Mouse (Mus musculus): ENCODE results near the gene Tceal3. TPM values are rescaled to one million over a fixed set of nuclear protein-coding genes. Genes with fewer than 3 reads are reported as not detected.
"Not testable (repeated sequence)": the region's sequence is repeated elsewhere in the genome, so short reads cannot be mapped to it uniquely, and the experiment has no call there.

Tceal3 gene
- 1 to 10 TPM in 1 of 2 experiments, under 1 TPM in 1; 0.52 to 1.2 TPM for total RNA-seq (2021)

- DNase-seq (ENCODE audit: low spot score) = no peak
- intact Hi-C loops (cut with DNase I) = no loop called here
Observed at GRCm38 (mm10) chrX:136590199-136590896, at the start of gene Tceal3. Gene Tceal3, plus strand, starts transcription at chrX:136590842.

- intact Hi-C loops (cut with DNase I); DNase-seq (ENCODE audit: low spot score): not testable (repeated sequence)
Observed at GRCm38 (mm10) chrX:136543956-136544355, 46.7 kb upstream of the Tceal3 start, which contains the start of gene Kir3dl2. Gene Kir3dl2, minus strand, starts transcription at chrX:136544056.

- intact Hi-C loops (cut with DNase I); DNase-seq (ENCODE audit: low spot score): not testable (repeated sequence)
Observed at GRCm38 (mm10) chrX:136569094-136569493, 21.5 kb upstream of the Tceal3 start.

- no peak for DNase-seq (ENCODE audit: low spot score)
- intact Hi-C loops (cut with DNase I) = no loop called here
Observed at GRCm38 (mm10) chrX:136584617-136585016, 6.0 kb upstream of the Tceal3 start.

GRCm38 (mm10) chrX:136590897-136591257, 235 bp downstream of the Tceal3 start:
- intact Hi-C loops (cut with DNase I) = no loop called here

DNA sequence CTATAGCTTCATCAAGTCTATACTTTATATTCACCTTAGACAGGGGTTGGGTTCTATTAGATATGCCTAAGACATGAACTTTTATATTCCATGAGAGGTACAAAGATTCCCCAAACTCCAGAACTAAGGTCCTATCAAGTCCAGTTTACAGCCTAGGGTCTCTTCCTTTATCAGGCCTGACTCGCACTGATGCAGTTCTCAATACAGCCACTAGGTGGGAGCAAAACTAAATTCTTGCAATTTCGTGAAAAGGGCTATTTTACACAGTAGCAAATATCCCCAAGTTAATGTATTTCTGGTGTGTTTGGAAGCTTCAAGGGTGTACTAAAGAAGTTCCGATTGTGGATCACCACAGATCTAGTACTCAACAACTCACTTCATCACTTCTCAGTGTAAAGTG, 8.8 kb downstream of the Tceal3 start:
- intact Hi-C loops (cut with DNase I) = no loop called here
- no peak for DNase-seq (ENCODE audit: low spot score)

More at GRCm38 (mm10) chrX:136590897-136591257, 235 bp downstream of the Tceal3 start:
- DNase-seq (ENCODE audit: low spot score) = no peak

DNA sequence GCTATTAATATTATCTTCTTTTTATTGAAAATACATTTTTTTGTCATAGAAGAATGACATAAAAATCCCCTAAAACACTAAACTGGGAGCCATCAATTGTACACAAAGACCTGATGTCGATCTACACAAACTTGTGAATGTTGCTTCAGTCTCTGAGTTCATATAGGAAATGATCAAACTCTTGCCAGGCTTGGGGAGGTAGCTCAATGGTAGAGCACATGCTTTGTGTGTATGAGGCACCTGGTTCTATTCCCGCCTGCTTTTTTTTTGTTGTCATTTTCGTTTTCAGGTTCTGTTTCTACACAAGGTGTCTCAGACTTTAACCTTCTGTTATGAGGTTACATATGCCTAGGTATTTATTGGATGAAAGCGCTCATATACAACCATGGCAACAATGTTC, 16.3 kb downstream of the Tceal3 start:
- intact Hi-C loops (cut with DNase I) = no loop called here
- no peak for DNase-seq (ENCODE audit: low spot score)

DNA sequence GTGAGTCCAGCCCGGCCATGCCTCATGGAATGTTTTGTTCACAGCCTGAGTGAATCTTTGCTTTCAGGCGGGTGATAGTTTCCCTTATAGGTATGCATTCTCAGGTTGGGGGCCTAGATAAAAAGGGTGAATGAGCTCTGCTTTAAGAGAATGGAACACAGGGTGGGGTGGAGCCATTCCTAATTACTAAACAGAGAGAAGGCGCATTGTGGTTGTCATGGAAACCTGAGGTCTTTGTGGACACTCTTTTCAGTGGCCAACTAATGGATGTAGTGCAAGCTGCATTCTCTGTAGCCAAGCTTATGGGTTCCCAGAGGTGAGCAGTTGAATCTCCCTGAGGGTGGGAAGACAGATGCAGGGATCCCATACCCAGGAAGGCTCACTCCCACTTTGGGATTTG, 16.8 kb downstream of the Tceal3 start:
- no peak for DNase-seq (ENCODE audit: low spot score)
- intact Hi-C loops (cut with DNase I) = no loop called here

DNA sequence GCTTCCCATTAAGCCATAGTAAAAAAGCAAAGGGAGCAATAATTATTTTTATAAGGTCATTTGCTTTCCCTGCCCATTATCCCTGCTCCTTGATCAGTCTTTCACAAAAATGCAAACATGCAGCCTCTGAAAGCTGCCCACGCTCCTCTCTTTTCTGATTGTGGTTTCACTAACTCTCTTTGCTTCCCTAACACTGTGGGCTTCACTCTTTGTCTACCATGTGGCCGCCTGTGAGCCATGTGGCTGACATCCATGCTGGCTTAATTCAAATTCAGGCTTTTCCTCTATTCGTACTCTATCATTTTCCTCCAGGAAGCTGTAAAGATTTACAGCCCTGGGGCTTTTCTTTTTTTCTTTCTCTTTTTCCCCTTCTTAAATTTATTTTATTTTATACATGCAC, 20.7 kb downstream of the Tceal3 start:
- DNase-seq (ENCODE audit: low spot score) = no peak
- intact Hi-C loops (cut with DNase I) = no loop called here

- DNase-seq (ENCODE audit: low spot score); intact Hi-C loops (cut with DNase I): not testable (repeated sequence)
Observed at GRCm38 (mm10) chrX:136615889-136616288, 25.2 kb downstream of the Tceal3 start.

- intact Hi-C loops (cut with DNase I) = loop anchor here (5.0 kb wide), 1 partner anchor 197 kb away; the partner anchor contains the start of gene Plp1
- no peak for DNase-seq (ENCODE audit: low spot score)
Observed at GRCm38 (mm10) chrX:136624905-136625569, 34.4 kb downstream of the Tceal3 start.

DNA sequence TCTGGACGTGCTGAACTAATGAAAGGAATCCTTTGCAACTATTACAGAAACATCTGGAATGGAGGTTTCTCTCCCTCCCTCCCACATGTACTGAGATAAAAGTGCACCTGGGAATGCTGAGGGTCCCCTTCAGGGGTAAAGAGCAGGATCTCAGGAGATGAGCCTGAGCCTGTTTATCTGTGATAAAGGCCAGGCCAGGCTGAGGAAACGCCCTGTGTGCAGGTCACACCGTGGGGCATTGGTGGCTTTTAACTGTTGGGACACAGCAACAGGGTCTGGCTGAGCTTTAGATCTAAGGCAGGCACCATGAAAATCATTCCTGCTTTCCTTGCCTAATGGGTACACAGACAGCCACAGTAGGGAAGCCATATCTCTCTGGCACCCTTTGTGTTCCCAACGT, 35.3 kb downstream of the Tceal3 start:
- intact Hi-C loops (cut with DNase I) = no loop called here
- DNase-seq (ENCODE audit: low spot score) = no peak

GRCm38 (mm10) chrX:136635116-136635515, 44.5 kb downstream of the Tceal3 start:
- intact Hi-C loops (cut with DNase I) = no loop called here

DNA sequence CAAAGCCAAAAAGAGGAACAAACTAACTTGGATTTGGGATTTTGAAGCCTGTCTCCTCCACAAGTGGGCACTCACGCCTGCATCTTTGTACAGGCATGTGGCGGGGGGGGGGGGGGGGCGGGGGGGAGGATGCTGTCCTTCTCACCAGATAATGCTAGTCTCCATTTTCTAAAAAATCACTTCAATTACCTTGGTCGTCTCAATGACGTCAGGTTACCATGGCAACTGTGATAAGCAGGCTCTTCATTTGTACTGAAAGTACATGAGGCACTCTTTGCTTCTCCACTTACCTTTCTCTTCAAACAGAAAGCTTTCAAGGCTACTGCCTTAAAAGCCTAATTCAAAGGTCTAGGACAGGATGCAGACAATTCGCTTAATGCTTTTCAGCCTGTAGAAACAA, 49.1 kb downstream of the Tceal3 start:
- DNase-seq (ENCODE audit: low spot score) = no peak
- intact Hi-C loops (cut with DNase I) = no loop called here

More at GRCm38 (mm10) chrX:136635116-136635515, 44.5 kb downstream of the Tceal3 start:
- DNase-seq (ENCODE audit: low spot score) = no peak

DNA sequence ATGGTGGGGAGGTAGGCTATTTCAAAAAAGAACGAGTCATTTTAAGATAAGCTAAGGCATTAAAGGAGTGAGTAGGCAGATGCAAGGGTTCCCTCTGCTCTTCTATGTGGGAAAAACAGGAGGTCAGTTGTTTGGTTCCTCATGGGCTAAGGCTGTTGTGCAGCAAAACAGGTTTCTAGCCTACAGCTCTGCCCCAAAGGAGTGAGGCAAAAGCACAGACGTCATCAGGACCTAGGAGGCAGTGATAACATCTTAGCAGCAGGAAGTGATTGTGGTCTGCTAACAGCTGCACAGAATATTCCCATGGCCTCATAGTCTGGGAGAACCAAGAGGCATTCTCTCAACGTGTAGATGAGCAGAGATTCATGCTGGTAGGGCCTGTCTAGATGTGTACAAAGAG, 55.2 kb downstream of the Tceal3 start:
- DNase-seq (ENCODE audit: low spot score); intact Hi-C loops (cut with DNase I): not testable (repeated sequence)

- no peak for DNase-seq (ENCODE audit: low spot score)
- intact Hi-C loops (cut with DNase I) = no loop called here
Observed at GRCm38 (mm10) chrX:136666281-136666706, 75.7 kb downstream of the Tceal3 start.

DNA sequence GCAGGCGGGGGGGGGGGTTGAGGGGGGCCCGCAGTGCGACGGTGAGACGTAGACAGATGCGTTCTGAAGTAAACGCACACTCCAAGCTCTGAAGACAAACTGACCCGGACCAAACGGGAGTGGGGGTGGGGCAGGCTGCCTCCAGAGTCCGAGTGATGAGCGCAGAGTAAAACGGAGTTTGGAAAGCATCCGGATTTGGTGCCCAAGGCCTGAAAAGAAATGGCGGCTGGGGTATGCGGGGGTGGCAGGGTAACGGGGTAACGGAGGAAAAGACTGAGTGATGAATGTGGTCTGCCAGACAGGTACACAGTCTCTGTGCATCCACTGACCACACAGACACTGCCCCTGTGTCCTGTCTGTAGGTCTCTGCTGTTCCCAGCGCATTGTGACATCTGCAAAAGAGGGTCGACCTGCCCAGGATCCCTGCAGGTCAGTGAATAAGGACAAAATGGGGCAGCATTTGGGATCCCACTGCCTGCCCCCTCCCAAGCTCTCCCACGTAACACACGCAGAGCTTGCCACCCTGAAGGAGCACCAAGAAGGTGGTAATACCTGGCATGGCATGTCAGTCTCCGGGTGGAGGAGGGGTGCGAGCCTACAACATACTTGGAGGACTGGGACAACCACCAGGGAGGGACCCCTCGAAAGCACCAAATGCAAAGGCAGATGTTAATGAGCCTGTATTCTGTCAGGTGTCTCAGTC, 76.3 kb downstream of the Tceal3 start:
- DNase-seq (ENCODE audit: low spot score); intact Hi-C loops (cut with DNase I): not testable (repeated sequence)

DNA sequence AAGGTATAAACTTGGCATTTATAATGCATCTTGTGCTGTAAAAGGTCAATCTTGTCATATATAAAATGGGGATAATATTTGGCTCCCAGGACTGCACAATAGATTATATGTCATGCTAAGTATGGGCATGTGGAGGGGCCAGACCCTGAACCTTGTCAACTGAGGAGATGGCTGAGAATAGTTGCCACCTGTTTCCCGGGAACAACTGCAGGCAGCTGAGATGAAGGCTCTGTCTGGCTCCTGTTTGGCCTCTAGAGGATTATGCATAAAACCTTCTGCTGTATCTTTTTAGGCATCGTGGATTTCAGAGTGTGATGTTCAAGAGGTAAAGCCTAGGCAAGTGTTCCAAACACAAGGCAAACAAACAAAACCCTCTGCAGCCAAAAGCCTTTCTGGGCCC, 78.2 kb downstream of the Tceal3 start:
- intact Hi-C loops (cut with DNase I) = no loop called here

GRCm38 (mm10) chrX:136680989-136681388, 90.3 kb downstream of the Tceal3 start:
- DNase-seq (ENCODE audit: low spot score) = no peak
- intact Hi-C loops (cut with DNase I) = no loop called here

More for the DNA sequence above, 78.2 kb downstream of the Tceal3 start:
- DNase-seq (ENCODE audit: low spot score) = no peak

- intact Hi-C loops (cut with DNase I); DNase-seq (ENCODE audit: low spot score): not testable (repeated sequence)
Observed at GRCm38 (mm10) chrX:136691606-136692293, 101.1 kb downstream of the Tceal3 start.
